Mouse (Mus musculus) erythroblast, adult 5-6 weeks (primary cell): ENCODE results near the gene Tra2a. TPM values are rescaled to one million over a fixed set of nuclear protein-coding genes. Genes with fewer than 3 reads are reported as not detected.
A peak's percentile ranks its signal among the peaks of the same experiment; 100 is the strongest.
"Not testable (repeated sequence)": the region's sequence is repeated elsewhere in the genome, so short reads cannot be mapped to it uniquely, and the experiment has no call there.

Experiments
- ATAC-seq: replicated peaks from 2 replicates; pipeline ENCODE4 v1.8.0; 2016; ENCODE audit warnings: moderate number of reproducible peaks, mild to moderate bottlenecking, moderate TSS enrichment, inconsistent platforms; ENCODE audit not compliant: poor library complexity, low FRiP score, severe bottlenecking
- total RNA-seq, 2 experiments: library from RNA; stranded (forward) in 1 of 2; stranded (reverse) in 1 of 2; fragments of 150-400 nt in 1 of 2; fragments of 200-764, 138-1000 nt in 1 of 2; gene quantifications; 2 replicates each; pipeline versions ENCODE4 v1.2.3 to v1.2.4; 2015 to 2017; ENCODE audit warnings: low replicate concordance in 2 of 2

Tra2a gene
- total RNA-seq (2015; ENCODE audit: low replicate concordance) (73.6 and 81.3 TPM in 2 replicates), total RNA-seq (2017; ENCODE audit: low replicate concordance) (56.5 and 90.1 TPM in 2 replicates)

DNA sequence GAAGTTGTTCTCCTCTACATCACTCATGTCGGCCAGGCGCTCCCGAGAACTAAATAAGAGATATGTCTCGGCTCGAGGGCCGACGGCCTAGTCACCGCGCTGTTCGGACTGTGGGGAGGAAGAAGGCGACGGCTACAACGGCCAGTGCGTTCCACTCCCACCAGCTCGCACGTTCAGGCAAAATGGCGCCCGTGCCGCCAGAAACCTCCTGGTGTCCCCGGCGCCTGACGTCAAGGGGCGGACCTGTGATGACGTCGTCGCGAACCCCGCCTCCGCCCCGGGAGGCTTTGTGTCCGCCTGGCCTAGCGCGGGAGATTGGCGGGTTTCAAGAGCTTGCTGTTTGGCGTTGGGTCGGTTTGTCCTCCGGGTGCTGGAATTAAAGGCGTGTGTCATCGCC is at the start of gene Tra2a:
TSS of gene Tra2a (minus strand) at position 187 of the 397 bp plus-strand sequence.
- peak; percentile 99 for ATAC-seq

DNA sequence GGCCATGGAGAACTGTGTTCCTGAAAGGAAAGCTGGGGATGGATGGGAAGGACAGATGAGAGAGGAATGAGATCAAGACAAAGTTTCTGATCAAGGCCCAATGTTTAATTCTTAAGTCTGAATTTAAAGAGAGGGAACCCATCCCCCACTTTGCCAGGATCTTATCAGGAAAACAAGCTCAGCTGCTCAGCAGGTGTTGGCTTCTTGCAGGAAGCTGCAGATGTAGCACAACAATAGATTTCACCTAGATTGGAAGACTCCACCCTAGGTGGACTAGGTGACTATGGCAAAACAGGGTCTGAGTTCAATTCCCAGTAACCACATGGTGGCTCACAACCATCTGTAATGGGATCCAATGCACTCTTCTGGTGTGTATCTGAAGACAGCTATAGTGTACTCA is 34.5 kb upstream of the Tra2a start:
- ATAC-seq: no peak

DNA sequence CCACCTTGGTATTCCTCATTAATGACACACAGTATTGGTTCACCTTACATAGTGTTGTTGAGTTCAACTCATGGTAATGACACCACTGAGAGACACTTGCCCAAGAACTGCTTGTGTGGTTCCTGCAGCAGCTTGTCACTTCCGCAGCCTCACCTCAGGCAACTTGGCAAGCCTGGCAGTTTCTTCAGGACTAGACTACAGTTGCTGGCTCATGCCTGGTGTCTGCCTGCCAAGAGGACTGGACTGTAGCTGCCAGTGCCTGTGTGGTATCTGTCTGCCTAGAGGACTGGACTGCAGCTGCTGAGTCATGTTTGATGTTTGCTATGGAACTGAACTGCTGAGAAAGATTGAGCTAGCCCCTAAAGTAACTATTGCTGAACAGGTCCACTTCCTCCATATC is 18.3 kb upstream of the Tra2a start:
- ATAC-seq: peak; percentile 57; the same call in 1 of the 2 replicates

DNA sequence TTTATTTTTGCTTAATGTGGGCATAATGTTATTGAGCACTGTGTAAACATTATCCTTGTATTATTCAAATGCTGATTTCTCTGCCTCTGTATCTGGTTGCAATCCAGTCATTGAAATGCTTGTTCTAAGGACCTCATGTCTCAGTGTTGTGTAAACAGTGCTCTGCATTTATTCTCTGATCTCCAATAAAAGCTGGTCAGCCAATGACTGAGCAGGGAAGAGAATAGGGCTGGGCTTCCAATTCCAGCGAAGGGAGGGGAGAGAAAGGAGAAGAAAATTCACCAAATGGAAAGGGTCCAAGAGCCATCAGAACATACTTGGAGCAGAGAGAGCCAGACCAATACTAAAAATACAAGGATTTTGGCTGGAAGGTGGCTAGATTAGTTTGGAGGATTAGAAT is 17.1 kb upstream of the Tra2a start:
- no peak for ATAC-seq

DNA sequence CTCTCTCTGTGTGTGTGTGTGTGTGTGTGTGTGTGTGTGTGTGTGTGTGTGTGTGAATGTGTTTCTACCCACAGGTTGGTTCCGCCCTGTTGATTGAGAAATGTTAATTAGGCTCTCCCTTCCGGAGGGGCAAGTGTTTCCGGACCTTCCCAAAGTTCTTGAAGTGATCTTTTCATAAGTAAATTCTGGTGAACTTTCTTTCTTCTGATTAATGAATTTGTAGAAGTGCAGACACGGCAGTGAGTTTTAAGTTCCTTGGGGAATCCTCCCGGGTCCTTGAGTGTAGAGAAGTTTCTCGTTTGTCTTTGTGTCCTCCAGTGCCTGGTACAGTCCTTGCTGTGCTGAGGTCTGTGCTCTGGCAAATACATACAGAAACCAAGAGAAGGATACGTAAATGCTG is 11.5 kb upstream of the Tra2a start:
- no peak for ATAC-seq

DNA sequence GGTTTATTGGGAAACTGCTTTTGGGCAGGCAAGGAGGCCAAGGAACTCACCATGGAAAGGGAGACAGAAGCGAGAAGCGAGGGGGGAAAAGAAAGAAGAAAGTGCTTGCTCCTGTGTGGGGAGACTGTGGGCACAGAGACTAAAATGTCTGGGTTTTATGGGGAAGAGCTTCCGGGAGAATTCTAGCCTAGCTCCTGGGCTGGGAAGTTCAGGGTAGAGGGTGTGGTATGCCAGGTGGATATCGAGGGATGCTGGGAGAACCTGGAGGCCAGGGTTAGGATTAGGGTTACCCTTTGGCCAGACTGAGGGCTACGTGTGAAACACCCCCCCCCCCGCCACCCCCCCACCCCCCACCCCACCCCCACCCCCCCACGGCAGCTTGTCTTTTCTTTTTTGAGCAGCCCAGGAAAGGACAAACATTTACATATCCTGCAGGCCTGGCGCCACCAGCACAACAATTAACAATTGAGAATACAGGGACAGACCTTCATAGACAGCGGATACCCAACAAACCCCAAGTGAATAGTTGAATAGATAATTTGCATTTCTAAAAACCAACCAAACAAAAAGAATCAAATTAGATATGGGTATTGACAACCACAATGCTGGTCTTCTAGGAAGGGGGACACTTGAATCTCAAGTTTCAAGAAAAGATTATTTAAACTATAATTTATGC is 10.7 kb upstream of the Tra2a start:
- ATAC-seq: no peak

DNA sequence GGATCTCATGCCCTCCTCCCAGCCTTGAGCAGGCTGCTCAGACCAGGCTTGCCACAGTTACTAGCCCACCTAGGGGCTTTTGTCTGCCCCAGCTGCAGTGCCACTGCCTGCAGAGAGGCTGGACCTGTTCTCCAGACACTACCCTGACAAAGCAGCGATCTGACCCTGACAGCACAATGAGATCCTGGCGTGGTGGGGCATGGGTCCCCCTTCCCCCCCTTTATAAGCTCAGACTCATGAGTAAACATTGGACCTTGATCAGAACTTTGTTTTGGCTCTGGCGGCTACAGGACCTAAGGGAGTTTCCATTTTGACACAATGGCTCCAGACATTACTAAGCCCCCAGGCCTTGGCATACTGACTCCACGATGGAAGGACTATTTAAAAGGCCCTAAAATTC is 10.1 kb upstream of the Tra2a start:
- ATAC-seq: no peak

DNA sequence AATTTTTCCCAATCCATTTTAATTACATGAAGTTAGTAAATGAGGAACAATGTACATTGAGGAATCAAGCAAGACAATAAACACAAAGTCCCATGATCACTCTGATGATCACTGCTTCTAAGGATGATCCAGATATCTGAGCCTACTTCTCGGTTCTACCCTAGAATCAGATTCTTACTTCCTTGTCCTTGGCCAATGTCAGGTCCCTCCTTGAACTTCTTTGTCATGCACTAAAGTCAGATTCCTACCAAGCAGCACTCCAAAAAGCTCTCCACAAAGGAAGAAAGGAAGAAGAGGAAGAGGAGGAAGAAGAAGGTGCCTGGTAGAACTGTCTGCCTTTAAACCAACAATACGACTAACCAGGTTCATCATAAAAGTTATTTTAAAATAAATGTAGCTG is 9.0 kb upstream of the Tra2a start:
- ATAC-seq: no peak

DNA sequence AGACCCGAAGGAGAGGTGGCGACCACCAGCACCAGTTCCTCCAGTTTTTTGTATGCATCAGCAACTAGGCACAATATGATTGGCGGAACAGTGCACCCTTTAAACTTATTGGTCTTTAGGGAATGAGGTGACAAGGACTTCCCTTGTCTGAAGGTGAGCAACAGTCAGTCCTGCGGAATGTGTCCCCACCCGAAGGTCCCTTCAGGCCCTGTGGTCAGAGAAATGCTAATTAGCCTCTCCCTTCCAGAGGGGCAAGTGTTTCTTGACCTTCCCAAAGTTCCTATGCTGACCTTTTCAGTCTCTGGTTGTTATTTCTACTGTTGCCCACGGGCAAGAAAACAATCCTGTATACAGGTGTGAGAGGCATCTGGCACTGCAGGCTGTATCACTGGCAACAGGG is 8.0 kb upstream of the Tra2a start:
- ATAC-seq: no peak

DNA sequence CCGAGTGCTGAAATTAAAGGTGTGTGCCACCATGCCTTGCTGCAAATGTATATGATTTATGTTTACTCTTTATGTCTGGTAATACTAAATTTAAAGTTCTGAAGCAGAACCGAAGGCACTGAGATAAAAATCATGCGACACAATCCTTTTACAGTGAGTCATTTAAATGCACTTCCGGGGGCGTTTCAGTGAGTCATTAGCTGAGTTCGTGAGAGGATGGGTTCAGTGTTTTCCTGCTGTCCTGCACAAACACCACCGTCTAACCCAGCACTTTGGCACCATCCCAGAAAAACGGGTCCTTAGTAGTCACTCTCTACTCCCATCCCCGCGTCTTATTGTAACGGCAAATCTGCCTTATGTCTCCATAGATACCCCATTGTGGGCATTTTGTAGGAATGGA is 6.1 kb upstream of the Tra2a start:
- ATAC-seq: no peak

DNA sequence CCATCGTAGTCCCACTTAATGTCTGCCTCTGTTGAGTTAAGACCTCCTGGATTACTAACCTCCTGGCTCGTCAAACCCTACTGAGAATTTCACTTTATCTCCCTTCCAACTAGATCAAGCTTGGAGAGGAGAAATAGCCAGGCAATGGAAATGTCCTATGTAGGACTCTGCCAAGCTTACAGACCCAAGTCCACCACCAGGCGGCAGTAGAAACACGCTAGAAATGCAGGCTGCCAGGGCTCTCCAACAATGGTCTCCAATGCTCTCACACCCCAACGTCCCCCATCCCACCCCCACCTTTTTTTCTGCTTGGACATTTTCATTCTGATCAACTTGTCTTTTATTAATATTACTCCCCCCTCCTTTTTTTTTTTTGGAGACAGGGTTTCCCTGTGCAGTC is 5.4 kb upstream of the Tra2a start:
- peak; percentile 74; the same call in 1 of the 2 replicates for ATAC-seq

DNA sequence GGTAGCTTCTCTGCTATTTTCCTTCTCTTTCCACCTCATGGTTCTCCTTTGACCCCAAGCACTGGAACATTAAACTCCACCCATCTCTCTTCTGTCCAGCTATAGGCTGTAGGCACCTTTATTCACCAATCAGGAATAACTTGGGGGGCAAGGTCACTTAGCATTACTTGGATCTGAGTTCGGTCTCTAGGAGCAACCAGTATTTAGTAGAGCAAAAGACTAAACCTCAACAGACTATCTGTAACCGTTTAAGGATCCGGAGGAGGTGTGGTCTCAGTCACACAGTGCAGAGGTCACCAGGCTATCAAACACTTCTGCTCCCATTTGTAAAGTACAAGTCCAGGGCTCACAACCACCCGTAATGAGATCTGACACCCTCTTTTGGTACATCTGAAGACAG is 3.9 kb upstream of the Tra2a start:
- ATAC-seq: no peak

DNA sequence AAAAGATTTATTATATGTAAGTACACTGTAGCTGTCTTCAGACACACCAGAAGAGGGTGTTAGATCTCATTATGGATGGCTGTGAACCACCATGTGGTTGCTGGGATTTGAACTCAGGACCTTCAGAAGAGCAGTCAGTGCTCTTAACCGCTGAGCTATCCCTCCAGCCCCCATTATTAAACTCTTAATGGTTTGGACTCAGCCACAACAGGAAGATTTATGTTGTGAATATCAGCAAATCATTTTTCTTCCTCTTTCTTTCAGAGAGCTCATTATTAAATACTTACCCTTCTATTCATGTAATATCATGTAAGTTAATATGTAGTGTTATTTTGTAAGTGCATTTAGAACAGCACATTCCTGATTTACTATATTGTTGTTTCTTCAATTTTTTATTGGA is 1.4 kb upstream of the Tra2a start:
- ATAC-seq: not testable (repeated sequence)

DNA sequence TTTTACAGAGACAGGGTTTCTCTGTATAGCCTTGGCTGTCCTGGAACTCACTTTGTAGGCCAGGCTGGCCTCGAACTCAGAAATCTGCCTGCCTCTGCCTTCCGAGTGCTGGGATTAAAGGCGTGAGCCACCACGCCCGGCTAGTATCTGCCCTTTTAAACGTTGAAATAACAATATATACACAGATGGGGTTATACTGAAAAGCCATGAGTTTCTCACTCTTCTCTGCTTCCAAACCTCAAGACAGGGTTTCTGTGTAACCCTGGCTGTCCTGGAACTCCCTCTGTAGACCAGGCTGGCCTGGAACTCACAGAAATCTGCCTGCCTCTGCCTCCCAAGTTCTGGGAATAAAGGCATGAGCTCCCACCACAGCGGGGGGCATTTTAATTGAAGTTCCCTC is 613 bp upstream of the Tra2a start:
- not testable (repeated sequence) for ATAC-seq

DNA sequence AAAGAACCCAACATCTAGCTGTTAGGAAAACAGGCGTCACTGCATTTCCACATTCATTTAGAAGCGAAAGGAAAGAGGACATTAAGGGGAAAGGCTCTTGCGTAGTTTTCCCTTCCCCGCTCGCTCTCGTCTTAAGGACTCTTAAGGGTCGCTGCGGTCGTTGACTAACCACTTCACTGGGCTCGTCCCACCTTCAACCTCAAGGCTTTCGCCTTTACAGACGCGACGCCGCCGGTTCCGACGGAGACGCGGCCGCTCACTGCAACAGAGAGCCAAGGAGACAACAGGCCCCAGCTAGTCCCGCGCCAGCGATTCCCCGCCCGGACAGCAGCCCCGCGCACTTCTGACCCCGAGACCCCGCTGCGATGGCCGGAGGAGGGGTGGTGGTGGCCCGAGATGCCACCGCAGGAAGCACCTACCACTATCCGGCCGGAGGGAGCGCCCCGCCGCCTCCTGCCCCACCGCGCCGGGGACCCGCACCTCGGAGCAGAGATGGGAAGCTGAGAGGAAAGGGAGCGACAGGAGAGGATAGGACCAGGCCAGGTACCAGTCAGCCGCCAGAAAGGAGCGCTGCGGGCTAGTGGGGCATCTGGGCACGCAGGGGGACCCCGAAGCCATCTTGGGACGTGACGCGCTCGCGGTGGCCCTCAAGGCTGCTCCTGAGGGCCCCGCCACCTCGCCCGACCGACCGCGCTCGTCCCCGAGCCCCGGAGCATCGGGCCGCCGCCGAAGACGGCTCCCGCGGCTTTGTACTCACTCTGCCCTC is 569 bp downstream of the Tra2a start:
- ATAC-seq: peak; percentile 59

DNA sequence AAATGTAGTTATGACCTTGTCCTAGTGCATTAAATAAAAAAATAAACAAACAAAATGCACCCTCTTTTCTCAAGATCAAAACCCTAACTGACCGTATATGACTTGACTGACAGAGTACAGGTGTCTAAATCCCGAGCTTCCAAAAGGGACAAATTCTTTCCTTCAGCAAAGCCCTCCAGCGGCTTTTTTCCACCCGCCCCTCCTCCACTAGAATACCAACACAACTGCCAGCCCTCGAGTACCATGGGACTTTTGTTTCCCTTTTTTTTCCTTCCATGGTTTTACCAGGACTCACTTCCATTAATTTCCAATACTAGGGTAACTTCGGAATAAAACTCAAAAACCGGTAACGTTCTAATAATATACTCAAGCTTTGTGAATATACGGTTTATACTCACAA is 1.4 kb downstream of the Tra2a start:
- no peak for ATAC-seq

DNA sequence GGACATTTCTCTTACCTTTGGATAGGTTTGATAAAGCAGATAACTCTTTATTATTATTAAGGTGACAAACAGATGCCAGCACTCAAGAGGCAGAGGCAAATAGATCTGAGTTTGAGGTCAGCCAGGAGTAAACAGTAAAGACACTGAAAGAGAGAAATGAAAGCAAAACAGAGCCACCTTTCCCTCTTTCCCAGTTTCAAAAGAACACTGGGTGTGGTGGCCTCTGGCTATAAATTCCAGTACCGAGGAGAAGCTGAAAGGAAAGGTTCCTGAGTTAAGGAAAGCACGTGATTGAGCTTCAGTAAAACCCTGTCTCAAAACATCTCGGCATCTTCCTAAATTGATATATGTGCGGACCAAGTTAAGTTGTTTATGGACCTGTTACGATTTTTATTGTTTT is 4.1 kb downstream of the Tra2a start:
- ATAC-seq: no peak

DNA sequence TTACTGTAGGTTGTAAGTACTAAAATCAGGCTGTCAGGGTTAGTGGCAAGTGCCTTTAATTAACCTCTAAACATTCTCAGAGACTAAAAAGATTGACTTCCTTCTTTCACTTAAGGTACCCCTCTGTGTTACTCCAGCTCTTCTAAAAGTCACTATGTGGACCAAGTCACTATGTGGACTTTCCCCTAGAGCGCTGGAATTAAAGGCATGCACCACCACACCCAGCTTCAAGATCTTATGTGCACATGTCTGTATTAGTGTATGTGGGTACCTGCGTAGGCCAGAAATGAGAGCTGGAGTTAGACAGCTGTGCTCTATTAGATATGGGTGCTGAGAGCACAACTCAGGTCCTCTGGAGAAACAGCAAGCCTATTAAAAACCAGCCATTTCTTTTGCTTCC is 6.0 kb downstream of the Tra2a start:
- no peak for ATAC-seq

DNA sequence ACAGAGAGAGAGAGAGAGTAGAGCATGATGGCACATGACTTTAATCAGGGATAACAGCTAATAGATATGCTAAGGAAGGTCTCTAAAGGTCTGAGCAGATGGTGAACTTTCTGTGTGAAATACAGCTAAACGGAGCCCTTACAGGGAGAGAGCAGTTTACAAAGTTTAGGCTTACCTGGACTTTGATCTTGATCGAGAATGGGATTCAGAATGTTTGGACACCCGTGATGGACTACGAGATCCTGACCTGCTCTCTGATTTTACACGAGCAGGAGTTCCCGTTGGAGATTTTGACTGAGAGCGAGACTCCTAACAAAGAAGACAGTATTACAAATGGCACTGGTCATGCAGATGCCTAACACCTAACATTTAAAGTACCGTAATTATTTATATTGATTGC is 11.6 kb downstream of the Tra2a start:
- ATAC-seq: no peak

DNA sequence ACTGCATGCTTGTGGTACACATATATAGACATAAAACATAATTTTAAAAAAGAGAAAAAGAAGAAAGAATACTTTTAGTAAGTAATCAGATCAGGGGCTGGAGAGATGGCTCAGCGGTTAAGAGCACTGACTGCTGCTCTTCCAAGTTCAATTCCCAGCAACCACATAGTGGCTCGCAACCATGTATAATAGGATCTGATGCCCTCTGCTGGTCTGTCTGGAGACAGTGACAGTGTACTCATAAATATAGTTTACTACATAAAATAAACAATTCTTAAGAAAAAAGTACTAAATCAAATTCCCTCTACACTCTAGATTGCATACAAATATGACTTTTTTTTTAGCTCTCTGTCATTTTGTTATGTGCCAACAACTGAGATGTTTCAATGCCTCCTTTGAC is 12.6 kb downstream of the Tra2a start:
- ATAC-seq: no peak

DNA sequence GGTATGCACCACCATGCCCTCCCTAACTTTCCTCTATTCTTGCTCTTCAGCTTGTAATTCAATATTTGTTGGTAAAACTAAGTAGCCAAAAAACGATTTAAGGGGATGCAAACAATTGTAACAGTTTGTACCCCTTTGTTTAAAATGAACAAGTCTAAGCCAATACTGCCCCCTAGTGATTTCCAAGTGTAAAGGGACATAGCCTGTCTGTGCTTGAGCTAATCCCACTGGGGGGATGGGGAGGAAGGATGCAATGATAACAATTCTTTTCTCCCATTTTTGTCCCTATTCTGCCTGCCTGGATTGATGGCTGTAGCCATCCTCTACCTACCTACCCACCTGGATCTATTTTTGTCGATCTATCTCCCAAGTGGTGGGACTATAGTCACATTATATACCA is 16.6 kb downstream of the Tra2a start:
- ATAC-seq: no peak
